Mouse (Mus musculus) midbrain, embryonic 10.5 days (tissue): Measurements from ENCODE around the gene Slc26a10. TPM values are rescaled to one million over a fixed set of nuclear protein-coding genes. Genes with fewer than 3 reads are reported as not detected.

ENCODE experiments used
- DNase-seq: peaks from one replicate; pipeline ENCODE4 v3.0.0-alpha.2; 2017; ENCODE audit warnings: low spot score
- H3K27ac ChIP-seq: fragments of 300-500 bp; sonication (generic); replicated peaks from 2 replicates; pipeline ENCODE4 v1.5.1; 2016; ENCODE audit warnings: mild to moderate bottlenecking
- H3K27me3 ChIP-seq: fragments of 300-500 bp; sonication (generic); 2 replicates; pipeline ENCODE4 v1.6.1; 2016; ENCODE audit warnings: low read depth, mild to moderate bottlenecking; ENCODE audit not compliant: poor library complexity, severe bottlenecking
- H3K36me3 ChIP-seq: fragments of 300-500 bp; sonication (generic); 2 replicates; pipeline ENCODE4 v1.6.1; 2016; ENCODE audit warnings: mild to moderate bottlenecking, moderate library complexity
- H3K4me1 ChIP-seq: fragments of 300-500 bp; sonication (generic); 2 replicates; pipeline ENCODE4 v1.6.1; 2016
- H3K4me3 ChIP-seq: fragments of 300-500 bp; sonication (generic); 2 replicates; pipeline ENCODE4 v1.5.1; 2016; ENCODE audit warnings: mild to moderate bottlenecking, moderate library complexity
- H3K9me3 ChIP-seq: fragments of 300-500 bp; sonication (generic); replicated peaks from 2 replicates; pipeline ENCODE4 v1.6.1; 2016; ENCODE audit warnings: mild to moderate bottlenecking
- WGBS: fragments of 180-500 bp; shearing (Covaris S2); methylation state at CpG from one replicate; pipeline ENCODE4 v1.1.7; 2016; 5-methylcytosine and 5-hydroxymethylcytosine counted together
- polyA plus RNA-seq: library from polyadenylated mRNA; unstranded; fragments of >200 nt; fragmentation: Nextera tagmentation; extraction: Ambion mirVana; gene quantifications from 2 replicates; pipeline ENCODE4 v1.2.1, GENCODE M21; 2016

Slc26a10 gene
- polyA plus RNA-seq, 1 experiment from 2014 or later: 1.4 TPM

DNA sequence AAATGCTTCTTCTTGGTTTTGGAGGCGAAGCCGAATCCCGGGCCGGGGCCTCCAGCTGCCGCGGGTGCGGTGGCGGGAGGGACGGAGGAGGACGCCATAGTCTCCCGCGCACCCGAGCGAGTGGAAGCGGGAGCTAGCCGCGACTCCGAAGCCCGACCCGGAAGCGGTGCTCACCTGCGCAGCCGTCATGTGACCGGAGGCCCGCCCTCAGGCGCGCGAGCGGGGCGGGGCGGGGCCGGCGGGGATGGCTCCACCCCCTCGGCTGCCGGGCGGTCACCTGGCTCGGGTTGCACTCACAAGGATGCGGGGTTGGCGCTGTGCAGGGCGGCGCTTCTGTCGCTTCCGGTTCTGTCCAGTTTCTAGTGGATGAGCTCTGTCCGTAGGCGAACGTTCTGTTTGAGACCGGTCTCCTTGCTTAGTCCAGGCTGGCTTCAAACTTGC is 31.0 kb upstream of the Slc26a10 start, which contains the start of gene Pip4k2c:
Gene Pip4k2c, minus strand, starts transcription at position 172 of the 441 bp plus-strand sequence.
- Histone ChIP-seq H3K36me3 (peaks cover 24% of the 10 kb centered on the region), H3K27ac (peak within 1 kb of the TSS; percentile 87), H3K4me3 (peak within 1 kb of the TSS; percentile 96), H3K4me1 (peaks cover 23% of the 10 kb centered on the region), H3K9me3 (no peaks in the 10 kb centered on the region), H3K27me3 (0 out of 2 replicates have a peak, but pooled peaks cover 3% of the 10 kb centered on the region)
- peak; percentile 87 for DNase-seq
- WGBS: under 1% methylated on average over 47 of the region's 47 CpGs

DNA sequence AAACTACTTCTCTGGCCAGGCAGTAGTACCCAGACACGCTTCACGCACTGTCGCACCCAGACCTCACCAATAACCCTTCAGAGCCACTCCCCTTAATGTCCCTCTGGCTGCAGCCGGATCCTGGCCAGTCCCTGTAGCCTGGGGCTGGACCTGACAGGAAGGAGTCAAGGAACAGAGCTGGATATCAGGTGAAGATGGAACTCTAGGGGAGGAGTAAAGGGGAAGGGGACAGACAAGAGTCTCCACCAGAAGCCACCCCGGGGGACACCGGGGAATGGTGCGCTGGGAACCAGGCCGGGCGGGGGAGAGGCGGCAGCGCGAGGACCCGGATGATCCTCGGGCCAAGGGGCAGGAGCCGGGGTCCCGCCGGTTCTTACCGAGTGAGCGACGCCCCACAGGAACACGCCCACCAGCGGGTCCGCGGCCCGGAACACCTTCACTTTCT is 30.5 kb upstream of the Slc26a10 start:
- no peaks in the 10 kb centered on the region for H3K9me3 ChIP-seq
- peak overlapping the region; percentile 96 for H3K4me3 ChIP-seq
- 0 out of 2 replicates have a peak, but pooled peaks cover 3% of the 10 kb centered on the region for H3K27me3 ChIP-seq
- WGBS: under 1% methylated on average over 25 of the region's 25 CpGs
- H3K27ac ChIP-seq: peak overlapping the region; percentile 87
- DNase-seq: no peak
- peaks cover 23% of the 10 kb centered on the region for H3K4me1 ChIP-seq
- H3K36me3 ChIP-seq: peaks cover 29% of the 10 kb centered on the region

DNA sequence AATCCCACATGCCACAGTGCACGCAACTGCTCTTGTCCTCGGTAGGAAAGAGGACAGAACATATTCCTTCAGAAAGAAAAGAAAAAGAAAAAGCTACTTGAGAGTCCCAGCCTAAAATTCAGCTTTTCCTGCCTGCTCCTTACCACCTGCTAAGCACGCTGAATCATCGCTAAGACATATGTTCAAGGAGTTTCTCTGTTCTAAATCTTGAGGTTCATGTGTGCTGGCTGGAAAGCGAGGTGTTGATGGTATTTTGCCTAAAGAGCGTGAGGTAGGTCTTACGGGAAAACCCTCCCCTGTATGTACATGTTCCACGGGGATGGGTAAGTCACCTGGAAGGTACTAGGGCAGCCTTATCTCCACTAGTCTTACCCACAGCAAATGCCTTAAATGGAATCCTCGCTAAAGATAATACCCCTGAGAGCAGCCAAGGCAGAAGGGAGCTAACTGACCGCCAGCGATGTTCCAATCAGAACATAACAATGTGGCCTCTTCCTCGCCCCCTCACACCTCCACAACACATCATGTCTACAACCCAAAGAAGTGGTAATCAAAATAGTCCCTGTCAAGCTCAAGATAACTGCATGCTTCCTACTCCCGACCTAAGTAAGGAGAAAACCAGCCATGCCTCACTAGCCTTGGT is 29.6 kb upstream of the Slc26a10 start:
- H3K4me1 ChIP-seq: peaks cover 23% of the 10 kb centered on the region
- H3K27ac ChIP-seq: no peak overlapping the region
- 0 out of 2 replicates have a peak, but pooled peaks cover 3% of the 10 kb centered on the region for H3K27me3 ChIP-seq
- no peak for DNase-seq
- peaks cover 38% of the 10 kb centered on the region for H3K36me3 ChIP-seq
- H3K4me3 ChIP-seq: peak overlapping the region; percentile 96
- 89% methylated on average over 13 of the region's 13 CpGs for WGBS
- H3K9me3 ChIP-seq: no peaks in the 10 kb centered on the region

DNA sequence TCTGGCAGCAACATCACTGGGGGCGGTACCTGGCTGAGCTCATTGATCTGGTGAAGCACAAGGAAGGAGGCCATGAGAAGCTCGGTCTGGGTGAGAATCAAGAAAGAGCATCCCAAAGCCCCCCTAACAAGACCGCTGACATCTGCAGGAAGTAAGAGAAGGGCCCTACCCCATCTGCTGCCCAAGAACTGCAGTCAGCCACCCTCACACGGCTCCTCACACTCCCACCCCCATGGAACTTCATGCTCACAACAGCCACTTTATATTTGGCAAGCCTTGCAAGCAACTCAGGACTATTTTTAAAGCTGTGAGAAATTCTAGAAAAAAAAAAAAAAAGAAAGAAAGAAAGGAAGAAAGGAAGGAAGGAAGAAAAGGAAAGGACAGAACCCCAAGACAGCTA is 28.5 kb upstream of the Slc26a10 start:
- DNase-seq: no peak
- H3K36me3 ChIP-seq: peaks cover 48% of the 10 kb centered on the region

DNA sequence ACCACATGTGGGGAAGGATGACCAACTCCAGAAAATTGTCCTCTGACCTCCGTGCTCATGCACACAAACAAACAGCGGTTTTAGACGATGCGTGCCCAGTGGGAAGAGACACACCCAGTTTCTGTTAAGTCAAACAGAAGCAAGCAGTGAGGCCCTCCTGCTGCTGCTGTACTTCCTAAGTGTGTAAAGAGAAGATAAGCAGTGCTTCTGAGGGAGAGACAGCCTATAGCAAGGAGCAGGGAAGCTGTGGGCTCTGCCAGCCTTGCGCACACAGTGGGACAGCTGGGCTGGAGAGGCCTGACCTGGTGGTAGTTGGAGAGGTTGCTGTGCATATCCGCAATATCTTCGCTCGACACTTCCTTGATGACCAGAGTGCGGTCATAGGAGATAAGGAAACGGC is 24.9 kb upstream of the Slc26a10 start:
- Histone ChIP-seq H3K27ac (no peak overlapping the region), H3K36me3 (peaks cover 78% of the 10 kb centered on the region), H3K4me1 (peaks cover 9% of the 10 kb centered on the region), H3K9me3 (no peaks in the 10 kb centered on the region), H3K27me3 (0 out of 2 replicates have a peak, but pooled peaks cover 3% of the 10 kb centered on the region), H3K4me3 (no peak overlapping the region)
- no peak for DNase-seq
- 88% methylated on average over 10 of the region's 10 CpGs for WGBS

More for the DNA sequence above, 28.5 kb upstream of the Slc26a10 start:
- Histone ChIP-seq H3K4me3 (no peak overlapping the region), H3K27ac (no peak overlapping the region), H3K4me1 (peaks cover 23% of the 10 kb centered on the region), H3K9me3 (no peaks in the 10 kb centered on the region), H3K27me3 (0 out of 2 replicates have a peak, but pooled peaks cover 3% of the 10 kb centered on the region)
- 89% methylated on average over 4 of the region's 4 CpGs for WGBS

DNA sequence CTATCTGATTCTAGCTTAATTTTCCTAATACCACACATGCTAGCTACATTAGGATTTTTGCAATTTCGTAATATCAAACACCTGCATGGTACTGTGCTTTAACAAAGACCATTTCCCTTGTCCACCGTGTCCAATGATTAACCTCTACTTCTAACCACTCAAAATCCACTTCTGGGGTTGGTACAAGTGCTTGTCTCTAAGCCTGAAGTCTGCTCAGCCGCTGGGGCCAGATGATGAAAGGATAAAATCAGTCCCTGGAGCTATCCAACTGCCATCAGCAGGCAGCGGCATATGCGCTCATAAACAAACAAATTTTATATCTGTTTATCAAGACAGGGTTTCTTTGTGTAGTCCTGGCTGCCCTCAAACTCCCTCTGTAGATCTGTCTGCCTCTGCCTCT is 24.1 kb upstream of the Slc26a10 start:
- H3K27ac ChIP-seq: no peak overlapping the region; the same call in 1 of the 2 replicates

DNA sequence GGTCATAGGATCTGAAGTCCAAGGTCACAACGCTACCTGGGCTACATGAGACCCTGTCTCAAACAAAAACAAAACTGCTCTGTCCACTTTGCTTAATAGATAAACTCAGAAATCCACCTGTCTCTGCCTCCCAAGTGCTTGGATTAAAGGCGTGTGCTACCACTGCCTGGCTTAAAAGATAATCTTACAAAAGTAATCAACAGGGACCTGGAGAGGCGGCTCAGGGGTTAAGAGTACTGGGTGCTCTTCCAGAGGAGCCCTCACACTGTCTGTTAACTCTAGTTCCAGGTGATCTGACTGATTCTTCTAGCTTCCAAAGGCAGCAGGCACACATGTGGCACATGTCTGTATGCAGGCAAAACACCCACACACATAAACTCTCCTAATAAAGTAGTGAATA is 22.7 kb upstream of the Slc26a10 start:
- Histone ChIP-seq H3K9me3 (no peaks in the 10 kb centered on the region), H3K4me1 (0 out of 2 replicates have a peak, but pooled peaks cover under 1% of the 10 kb centered on the region), H3K27me3 (no peaks in the 10 kb centered on the region), H3K27ac (no peak overlapping the region), H3K36me3 (peaks cover 94% of the 10 kb centered on the region), H3K4me3 (no peak overlapping the region)
- no peak for DNase-seq
- WGBS: 84% methylated on average over 3 of the region's 3 CpGs

More for the DNA sequence above, 24.1 kb upstream of the Slc26a10 start:
- H3K27me3 ChIP-seq: no peaks in the 10 kb centered on the region
- H3K4me1 ChIP-seq: peaks cover 3% of the 10 kb centered on the region; the same call in 1 of the 2 replicates
- no peaks in the 10 kb centered on the region for H3K9me3 ChIP-seq
- H3K36me3 ChIP-seq: peaks cover 86% of the 10 kb centered on the region
- DNase-seq: no peak
- H3K4me3 ChIP-seq: no peak overlapping the region
- 86% methylated on average over 5 of the region's 5 CpGs for WGBS

DNA sequence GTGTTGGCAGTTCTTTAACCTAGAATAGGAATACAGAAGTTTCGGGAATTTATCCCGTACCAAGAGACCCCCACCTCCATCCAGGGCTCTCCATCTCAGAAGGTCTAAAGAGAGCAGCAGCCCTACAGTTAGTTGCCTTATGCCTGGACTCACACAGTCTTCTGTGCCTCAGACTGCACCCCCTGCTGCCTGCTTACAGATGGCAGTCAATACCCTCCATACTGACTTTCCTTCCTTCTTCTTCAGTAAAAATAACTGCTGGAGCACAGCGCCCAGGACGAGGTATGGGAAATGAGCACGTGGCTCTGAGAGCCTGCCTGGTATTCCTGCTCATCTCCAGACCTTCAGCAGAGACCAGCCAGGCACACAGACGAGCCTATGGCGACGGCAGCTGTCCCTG is 19.8 kb upstream of the Slc26a10 start:
- H3K27me3 ChIP-seq: no peaks in the 10 kb centered on the region
- H3K36me3 ChIP-seq: peaks cover 77% of the 10 kb centered on the region
- H3K27ac ChIP-seq: no peak overlapping the region
- H3K9me3 ChIP-seq: no peaks in the 10 kb centered on the region
- DNase-seq: no peak
- peaks cover 26% of the 10 kb centered on the region for H3K4me1 ChIP-seq
- H3K4me3 ChIP-seq: no peak overlapping the region
- WGBS: 86% methylated on average over 8 of the region's 8 CpGs

DNA sequence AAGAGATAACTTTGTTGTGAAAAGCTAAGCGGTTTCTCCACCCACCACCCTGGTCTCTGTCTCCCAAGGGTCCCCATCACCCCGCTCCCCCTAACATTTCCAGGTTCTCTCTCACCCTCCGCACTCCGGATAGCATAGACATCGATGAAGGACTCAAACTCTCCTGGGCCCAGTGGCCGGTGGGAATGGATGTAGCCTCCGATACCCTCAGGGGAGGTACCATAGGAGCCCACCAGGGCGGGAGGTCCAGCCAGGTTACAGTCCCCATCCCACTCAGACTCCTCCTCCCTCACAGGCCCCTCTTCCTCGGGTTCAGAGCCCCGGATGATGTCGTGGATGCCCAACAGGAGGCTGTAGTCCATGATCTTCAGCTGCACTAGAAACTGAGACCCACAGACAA is 19.0 kb upstream of the Slc26a10 start:
- DNase-seq: no peak
- H3K4me1 ChIP-seq: peaks cover 34% of the 10 kb centered on the region
- 88% methylated on average over 11 of the region's 11 CpGs for WGBS
- no peaks in the 10 kb centered on the region for H3K9me3 ChIP-seq
- no peaks in the 10 kb centered on the region for H3K27me3 ChIP-seq
- H3K4me3 ChIP-seq: no peak overlapping the region
- H3K36me3 ChIP-seq: peaks cover 68% of the 10 kb centered on the region
- H3K27ac ChIP-seq: no peak overlapping the region

DNA sequence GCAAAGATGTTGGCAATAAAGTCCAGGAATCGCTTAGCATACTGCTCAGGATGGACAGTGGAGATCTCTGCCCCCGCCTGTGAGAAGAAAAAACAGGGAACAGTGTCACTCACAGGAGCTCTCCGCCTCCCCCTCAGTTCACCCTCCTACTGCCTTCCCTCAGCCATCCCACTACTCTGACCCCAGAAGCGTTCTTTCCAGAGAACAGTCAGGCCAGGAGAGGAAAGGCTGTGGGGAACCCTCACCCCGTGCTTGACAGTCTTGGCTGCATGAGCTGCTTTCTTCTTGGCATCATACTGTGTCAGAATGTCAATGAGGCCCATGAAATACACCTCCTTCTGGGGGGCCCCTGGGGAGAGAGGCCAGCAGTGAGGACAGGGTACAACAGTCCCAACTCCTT is 18.6 kb upstream of the Slc26a10 start:
- no peak overlapping the region for H3K4me3 ChIP-seq
- H3K27me3 ChIP-seq: no peaks in the 10 kb centered on the region
- H3K36me3 ChIP-seq: peaks cover 66% of the 10 kb centered on the region
- DNase-seq: no peak
- peaks cover 38% of the 10 kb centered on the region for H3K4me1 ChIP-seq
- 70% methylated on average over 5 of the region's 5 CpGs for WGBS
- H3K9me3 ChIP-seq: no peaks in the 10 kb centered on the region
- no peak overlapping the region for H3K27ac ChIP-seq

DNA sequence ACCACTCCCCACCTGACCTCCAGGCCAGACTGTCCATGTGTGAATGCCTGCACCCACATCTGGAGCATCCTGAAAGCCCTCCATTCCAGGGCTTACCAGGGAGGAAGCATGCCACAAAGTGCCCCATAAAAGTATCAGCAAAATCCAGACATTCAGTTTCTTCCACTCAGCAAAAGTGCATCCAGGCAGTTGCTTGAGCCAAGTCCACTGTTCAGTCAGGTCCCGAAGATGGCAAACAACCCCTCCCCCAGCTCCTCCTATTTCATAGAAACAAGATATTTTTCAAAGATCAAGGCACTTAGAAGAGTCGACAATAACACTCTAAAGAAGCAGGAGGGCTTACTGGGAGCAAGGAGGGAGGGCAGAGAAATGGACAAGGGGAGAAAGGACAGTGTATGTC is 18.0 kb upstream of the Slc26a10 start:
- DNase-seq: no peak
- H3K9me3 ChIP-seq: no peaks in the 10 kb centered on the region
- H3K36me3 ChIP-seq: peaks cover 63% of the 10 kb centered on the region
- no peak overlapping the region for H3K27ac ChIP-seq
- H3K27me3 ChIP-seq: no peaks in the 10 kb centered on the region
- no peak overlapping the region for H3K4me3 ChIP-seq
- peaks cover 40% of the 10 kb centered on the region for H3K4me1 ChIP-seq
- 77% methylated on average over 2 of the region's 2 CpGs for WGBS

DNA sequence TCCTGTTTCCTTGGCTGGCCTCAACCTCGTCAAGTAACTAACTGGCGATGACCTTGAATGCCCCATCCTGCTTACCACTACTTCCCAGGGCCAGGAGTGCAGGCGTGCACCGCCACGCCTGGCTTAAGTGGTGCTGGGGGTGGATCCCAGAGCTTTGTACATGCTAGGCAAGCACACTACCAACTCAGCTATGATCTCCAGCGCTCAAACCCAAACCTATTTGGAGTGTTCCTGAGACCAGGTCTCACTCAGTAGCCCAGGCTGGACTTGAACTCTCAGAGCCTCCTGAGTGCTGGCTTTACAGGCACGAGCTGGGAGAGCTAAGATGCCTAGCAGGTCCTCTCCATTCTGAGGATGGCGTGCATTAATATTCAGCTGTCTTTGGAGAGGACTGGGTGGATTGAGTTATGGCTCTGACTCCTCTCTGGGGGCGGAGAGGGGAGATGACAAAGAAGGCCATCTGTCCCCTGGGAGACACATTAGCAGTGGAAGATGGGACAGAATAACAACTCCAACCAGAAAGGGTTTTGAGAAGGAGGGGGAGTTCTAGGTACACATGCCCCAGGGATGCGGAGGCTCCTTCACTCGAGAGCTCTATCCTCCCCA is 17.2 kb upstream of the Slc26a10 start:
- DNase-seq: no peak
- H3K9me3 ChIP-seq: no peaks in the 10 kb centered on the region
- H3K36me3 ChIP-seq: peaks cover 63% of the 10 kb centered on the region
- H3K4me1 ChIP-seq: peaks cover 49% of the 10 kb centered on the region
- 0 out of 2 replicates have a peak overlapping the region, but pooled peaks have one; percentile 5 for H3K27ac ChIP-seq
- H3K27me3 ChIP-seq: no peaks in the 10 kb centered on the region
- H3K4me3 ChIP-seq: peak overlapping the region; percentile 18; the same call in 1 of the 2 replicates
- 92% methylated on average over 11 of the region's 11 CpGs for WGBS

DNA sequence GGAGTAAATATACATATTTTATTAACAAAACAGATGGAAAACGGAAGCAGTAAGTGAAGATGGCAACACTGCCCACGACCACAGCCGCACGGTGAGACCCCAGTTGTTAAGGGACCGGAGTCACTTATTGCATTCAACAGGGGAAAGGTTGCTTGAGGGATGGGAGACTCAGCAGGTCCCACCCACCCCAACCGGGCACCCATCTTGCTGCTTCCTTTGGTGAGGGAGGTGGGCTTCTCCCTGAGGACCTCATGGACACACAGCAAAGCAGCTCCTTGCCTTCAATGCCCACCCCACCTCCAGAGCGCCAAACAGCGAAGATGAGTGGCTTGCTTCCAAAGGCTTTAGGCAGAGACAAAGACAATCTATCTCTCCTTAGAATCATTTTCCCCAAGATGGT is 16.7 kb upstream of the Slc26a10 start:
- peak overlapping the region; percentile 97; the same call in 1 of the 2 replicates for H3K4me3 ChIP-seq
- H3K27ac ChIP-seq: no peak overlapping the region
- H3K36me3 ChIP-seq: peaks cover 63% of the 10 kb centered on the region
- H3K4me1 ChIP-seq: peaks cover 53% of the 10 kb centered on the region
- 91% methylated on average over 8 of the region's 8 CpGs for WGBS
- no peak for DNase-seq
- H3K9me3 ChIP-seq: no peaks in the 10 kb centered on the region
- H3K27me3 ChIP-seq: no peaks in the 10 kb centered on the region
